Mouse (Mus musculus) activated CD4-positive, CD25-positive, alpha-beta regulatory T cell, adult 4 months (primary cell): ENCODE measurements around the gene D930007J09Rik. TPM values are rescaled to one million over a fixed set of nuclear protein-coding genes. Genes with fewer than 3 reads are reported as not detected.

ENCODE experiments used
- ATAC-seq: one replicate; pipeline ENCODE4 v1.8.0; 2017
- polyA plus RNA-seq, 2 experiments: library from polyadenylated mRNA; unstranded; fragments of 100-300 nt; shearing (Covaris generic); gene quantifications; one replicate each; pipeline ENCODE4 v1.2.1; 2017

The D930007J09Rik gene
- polyA plus RNA-seq, 2 experiments from 2014 or later: not detected

DNA sequence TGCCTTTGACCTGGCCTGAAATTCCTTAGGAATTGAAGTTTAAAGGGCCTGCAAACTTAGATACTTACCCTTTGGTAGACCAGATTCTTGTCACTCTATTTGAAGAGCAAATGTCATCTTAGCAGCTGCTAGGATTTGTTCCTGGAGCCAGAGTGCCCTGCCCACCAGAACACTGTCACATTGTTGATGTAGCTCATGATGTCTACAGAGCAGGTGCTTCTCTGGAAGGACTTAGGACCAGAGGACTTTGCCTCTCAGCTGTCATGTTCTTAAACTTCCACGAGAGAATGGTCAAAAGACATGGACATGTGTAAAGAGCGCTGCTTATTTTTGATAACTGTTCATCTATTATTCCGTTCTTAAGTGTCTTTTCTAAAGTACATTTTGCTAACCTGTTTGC, 16.6 kb upstream of the D930007J09Rik start:
- no peak for ATAC-seq

DNA sequence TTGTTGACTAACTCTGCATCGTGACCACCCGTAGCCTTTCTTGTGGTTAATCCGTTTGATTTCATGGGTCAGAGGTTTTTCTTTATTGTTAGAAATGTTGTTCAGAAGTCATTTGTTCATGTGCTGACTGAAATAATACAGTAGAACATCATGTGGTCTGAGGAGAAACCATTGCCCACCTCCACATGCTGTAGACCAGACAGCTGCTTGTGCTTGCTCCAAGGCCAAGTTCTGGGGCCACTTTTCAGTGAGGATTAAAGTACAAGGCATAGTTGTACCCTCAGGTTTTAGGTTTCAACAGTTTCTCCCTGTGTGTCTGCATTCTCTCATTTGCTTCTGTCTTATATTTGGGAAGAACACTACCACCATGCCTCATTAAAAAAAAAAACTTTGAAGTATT, 5.0 kb upstream of the D930007J09Rik start:
- ATAC-seq: no peak

DNA sequence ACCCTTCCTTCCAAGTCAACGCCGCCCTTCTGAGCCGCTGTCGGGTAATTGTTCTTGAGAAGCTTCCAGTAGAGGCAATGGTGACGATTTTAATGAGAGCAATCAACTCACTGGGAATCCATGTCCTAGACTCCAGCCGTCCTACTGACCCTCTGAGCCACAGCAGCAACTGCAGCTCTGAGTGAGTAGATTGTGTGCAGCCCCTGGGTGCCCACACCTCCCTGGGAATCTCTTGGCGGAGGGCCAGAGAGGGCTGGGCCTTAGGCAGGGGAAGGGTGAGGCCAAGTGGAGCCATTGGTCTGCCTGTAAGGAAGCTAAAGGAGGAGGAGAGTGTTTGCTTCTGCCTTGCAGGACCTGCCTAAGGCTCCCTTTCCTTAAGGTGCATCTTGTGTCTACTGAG, 4.2 kb upstream of the D930007J09Rik start:
- ATAC-seq: no peak

DNA sequence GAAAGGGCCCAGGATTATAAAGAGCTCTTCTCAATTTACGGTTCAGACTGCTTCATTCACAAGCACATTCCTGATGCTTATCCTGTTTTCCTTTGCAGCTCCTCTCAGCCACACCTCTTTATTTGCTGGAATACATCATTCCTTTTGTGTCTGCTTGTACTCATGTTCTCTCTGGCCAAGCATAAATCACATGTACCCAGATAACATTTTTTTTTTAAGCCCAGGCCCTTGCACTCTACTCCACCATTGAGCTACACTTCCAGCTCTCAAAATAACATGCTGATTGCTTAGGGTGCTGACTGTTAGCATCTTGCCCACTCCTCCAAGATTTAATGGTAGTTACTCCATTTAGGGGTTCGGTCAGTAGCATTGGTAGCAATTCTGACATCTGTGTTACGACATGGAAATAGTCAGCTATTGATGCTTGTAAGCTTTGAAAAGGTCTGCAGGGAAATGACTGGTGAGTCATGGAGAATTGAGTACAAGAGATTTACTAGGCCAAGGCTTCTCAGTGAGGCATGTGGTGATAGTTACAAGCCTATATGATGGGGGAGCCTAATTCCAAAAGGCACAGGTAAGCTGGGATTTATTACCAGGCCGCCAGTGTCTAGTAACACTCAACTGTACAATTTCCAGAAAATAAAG, 1.2 kb upstream of the D930007J09Rik start:
- ATAC-seq: no peak

DNA sequence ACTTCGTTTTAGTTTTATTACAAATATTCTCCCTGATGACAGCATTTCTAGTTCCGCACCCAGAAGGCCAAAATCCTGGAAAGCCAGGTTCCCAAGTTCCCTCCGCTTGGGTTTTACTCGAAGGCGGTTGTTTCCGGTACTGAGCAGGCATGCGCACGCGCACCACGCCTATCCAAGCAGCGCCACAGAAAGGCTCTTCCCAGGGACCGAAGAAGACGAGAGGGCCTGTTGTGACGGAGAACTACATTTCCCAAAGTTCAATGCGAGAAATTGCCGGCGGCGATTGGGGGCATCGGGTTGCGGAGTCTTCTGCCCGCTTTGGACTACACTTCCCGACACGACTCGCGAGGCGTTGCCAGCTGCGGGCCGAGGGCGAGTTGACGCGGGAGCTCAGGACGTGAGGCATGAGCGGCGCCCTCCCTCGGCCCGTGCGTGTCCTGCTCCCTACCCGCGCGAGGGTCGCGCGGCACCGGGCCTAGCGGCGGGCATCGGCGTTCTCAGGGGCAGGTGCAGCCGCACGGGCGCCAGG, 892 bp downstream of the D930007J09Rik start, which contains the start of gene Wrnip1:
Wrnip1 (plus strand) TSS at position 346 of the 529 bp plus-strand sequence.
- peak; percentile 95 for ATAC-seq

DNA sequence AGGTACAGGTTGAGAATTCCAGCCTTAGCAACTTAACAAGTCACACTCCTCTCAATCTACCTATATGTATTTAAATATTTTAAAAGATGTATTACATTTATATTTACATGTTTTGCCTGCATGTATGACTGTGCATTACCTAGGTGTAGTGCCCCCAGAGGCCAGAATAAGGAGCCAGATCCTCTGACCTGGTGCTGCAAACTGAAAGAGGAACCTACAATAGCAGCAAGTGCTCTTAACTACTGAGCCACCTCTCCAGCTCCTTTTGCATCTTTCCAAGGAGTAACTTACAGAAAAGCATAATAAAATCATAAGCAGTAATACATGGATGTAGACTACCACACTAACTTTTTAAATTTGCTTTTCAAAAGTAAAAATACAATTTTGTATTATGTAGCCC, 1.8 kb downstream of the D930007J09Rik start:
- no peak for ATAC-seq

DNA sequence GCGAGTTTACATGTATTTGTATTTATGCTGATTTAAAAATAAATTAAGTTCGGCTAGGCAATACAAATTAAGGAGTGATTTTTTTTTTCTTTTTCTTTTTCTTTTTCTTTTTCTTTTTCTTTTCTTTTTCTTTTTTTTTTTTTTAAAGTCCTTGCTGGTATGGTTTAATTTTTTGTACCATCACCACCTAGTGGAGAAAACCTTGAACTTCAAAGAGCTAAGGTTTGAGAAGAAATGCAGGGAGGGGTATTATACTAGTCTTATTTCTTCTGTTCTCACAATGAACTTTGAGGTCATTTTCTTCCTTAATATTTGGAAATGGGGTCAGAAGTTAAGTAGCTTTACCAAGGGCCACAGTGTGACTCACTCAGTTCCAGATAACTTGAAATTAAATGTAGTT, 3.5 kb downstream of the D930007J09Rik start:
- no peak for ATAC-seq

DNA sequence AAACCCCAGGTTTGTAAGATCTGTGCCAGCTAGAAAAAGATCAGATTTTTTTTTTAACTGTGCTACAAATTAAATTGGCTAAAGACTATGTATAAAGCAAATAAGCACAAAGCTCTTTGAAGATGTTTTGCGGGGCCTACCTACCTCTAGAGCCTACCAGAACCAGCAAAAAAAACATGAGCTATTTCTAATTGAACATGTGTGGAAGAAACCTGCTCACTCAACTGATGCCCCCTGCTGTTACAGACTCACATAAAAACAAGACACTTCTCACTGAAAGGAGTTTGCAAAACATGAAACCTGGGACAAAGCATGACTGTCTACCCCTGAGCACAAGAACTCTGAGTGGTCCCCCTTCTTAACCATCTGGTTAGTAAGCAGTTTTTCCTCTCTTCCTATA, 5.6 kb downstream of the D930007J09Rik start:
- no peak for ATAC-seq

DNA sequence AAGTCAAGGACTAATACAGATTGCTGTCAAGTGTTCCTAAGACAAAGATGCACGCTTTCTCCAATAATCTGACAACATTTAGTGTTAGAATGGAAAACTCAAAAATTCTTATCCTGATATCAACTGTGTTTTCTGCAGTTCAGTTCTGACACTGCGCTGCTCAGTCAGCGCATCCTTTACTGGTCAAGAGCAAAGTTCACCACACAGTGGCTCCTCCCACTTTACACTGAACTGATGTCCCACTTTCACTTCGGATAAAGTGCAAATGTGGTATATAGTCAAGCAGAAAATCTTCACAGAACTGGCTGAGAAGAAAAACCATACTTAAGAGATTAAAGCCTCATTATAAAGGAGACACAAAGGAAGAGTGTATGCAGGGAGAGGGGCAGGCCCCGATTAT, 7.5 kb downstream of the D930007J09Rik start:
- ATAC-seq: no peak

DNA sequence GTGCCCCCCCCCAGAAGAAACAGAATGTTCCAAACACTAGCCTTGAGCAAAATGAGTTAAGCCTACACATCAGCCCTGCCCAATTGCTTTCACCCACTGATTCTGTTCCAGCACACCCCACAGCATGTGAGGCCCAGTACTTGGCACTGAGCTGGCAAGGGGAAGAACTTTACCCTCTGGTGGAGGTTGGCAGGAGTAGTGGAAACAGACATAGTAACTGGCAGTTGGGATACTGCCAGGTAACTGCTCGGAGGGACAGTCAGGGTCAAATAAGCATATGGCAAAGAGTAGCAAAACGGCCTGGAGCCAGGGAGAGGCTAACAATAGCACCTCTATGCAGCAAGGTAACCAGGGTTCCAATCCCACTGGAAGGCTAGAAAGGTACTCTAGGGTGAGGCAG, 8.0 kb downstream of the D930007J09Rik start:
- ATAC-seq: no peak

DNA sequence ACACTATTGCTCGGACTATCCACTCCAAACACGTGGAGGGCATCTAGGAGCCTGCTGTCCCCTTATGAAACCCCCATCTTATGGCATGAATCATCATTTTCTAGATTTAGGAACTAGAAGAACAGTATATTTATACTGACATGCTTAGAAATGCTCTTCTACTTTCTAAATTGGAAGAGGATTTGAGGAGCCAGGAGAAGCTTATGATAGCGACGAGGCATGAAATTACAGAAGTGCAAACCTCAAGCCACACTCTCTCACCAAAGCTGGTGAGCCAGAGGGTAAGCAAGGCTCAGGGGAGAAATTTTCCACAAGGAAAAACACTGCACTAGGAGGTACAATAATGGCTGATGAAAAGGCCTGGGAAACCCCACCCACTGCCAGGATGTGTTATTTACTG, 12.9 kb downstream of the D930007J09Rik start:
- no peak for ATAC-seq

DNA sequence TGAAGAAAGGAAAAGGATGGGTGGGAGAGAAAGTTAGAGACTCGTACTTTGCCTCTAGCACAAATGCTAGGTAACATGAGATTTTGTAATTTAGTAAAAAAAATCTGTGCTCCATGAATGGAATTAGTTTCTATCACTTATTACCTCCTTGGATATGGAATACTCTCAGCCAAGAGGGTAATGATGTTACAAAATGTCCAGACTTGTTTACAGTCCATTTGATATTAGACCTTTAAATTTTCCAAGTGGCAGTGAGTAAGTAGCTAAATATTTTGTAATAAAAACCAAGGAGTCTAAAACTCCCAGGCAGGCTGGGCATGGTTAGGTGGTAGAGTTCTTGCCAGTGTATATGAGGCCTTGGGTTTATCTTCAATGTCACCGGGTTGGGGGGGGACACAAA, 15.1 kb downstream of the D930007J09Rik start:
- ATAC-seq: no peak

DNA sequence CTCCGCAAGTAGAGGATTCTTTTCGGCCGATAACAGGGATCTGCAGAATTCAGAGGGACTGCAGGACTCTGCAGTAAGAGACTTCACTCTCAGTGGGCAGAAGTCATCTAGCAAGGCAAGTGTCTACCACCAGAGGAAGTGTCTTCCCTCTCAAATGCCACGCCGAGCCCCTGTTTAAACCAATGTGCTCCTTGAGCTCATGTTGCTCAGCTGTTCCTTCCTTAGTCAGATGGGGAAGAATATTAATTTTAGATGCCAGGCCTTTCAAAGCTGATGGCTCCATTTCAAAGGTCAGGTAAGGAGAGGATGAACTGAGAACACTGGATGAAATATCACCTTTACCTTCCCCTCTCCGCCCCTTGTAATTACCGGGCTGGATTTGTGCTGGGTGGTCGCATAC, 18.8 kb downstream of the D930007J09Rik start, which contains the start of gene Mylk4:
Mylk4 (minus strand) TSS at position 139 of the 400 bp plus-strand sequence.
- ATAC-seq: no peak

DNA sequence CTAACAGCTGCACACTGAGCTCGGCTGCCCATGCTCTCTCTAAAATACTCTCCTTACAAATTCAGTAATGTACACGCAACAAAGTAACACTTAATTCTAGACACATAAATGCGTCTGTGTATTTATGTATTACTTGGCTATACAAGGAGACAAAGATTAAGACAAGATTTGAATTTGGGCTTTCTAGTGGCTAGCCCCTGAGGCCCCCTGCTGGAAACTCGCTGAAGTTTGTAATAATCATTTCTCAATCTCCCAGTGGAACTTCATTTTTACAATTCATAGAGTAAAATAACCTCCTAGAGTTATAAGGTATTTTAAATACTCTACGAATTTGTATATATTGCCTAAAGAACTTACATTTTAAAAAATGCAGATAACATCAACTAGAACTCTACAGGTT, 19.6 kb downstream of the D930007J09Rik start:
- ATAC-seq: no peak

DNA sequence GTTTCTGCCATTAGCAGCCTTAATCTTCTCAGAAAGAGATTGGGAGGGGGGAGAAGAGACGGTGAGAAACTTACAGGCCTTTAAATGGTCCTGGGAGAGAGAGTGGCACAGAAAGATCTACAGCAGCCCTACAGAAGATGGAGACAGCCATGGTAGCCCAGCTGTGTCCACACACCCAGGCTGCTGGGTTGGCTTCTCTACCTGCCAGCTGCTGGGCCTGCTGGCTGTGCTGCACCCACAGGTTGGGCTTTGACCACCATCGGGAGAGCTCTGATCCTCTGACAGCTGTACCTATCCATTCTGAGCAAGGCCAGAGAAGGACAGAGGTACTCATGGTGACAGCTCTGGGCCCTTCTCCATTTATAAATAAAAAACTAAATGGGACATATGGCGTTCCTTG, 23.8 kb downstream of the D930007J09Rik start:
- ATAC-seq: no peak

DNA sequence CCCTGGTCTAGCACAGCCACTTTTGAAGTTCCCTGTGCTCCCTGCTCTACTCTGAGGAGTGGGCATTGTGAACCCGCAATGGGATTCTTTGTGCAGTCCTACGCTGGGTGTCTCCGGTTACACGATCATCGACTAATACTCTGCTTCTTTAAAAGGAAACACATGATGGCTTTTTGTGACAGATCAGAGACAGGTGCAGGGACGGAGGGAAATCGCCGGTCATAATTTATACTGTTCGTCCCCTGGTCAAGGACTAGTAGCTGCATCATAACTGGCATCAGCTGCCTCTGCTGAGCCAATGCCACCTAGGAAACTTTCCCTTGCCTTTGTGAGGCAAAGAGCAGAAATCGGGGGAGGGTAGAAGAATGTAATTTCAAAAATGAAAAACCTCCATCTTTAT, 26.3 kb downstream of the D930007J09Rik start:
- no peak for ATAC-seq

DNA sequence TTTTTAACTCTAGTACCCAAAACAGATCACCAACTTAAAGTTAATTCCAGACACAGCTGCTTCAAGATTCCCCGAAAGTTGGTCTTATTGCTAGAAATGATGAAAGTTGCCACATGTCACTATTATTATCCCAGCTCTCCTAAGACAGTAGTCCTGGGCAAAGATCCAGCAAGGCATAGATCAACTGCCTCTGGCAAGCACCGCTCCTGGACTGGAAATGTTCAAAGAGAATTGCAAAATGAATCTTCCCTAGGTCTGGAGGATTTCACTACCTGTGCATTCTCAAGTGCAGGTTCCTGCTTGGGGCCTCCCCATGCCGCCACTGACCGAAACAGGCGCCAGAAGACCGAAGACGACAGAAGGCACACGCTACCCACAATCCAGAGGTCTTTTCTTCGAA, 26.8 kb downstream of the D930007J09Rik start:
- ATAC-seq: no peak

DNA sequence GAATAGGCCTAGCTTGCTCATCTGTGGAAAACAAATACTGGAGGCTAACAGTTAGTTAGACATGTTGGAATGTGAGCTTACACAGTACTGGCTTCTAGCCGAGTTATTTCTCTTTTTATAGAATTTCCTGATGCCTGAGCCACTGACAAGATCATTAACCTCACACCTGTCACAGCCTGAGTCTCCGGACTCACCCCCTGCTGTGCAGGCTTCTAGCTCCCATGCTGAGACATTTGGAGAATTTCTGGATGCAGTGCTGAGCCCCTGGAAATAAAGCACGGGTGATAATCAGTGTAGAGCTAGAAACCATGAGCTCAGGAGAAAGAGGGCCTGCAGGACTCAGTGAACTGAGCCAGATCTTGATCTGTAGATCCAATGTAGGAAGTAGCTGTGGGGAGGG, 32.7 kb downstream of the D930007J09Rik start:
- no peak for ATAC-seq

DNA sequence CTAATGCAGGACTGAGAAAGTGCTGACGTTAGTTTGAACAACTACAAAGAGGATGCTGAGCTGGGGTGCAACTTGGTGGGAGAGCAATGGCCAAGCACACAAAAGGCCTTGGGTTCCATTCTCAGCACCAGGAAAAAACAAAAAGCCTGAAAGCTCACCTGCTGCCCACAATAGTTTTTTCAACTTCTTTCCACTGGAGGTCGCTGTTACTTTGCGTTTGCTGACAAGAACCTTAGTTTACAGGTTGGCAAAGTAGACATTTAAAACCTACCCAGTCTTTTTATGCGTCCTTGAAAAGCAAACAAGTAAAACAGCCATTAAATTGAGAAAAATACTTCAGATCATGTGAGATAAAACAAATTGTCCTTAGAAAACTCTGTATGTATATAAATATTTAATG, 34.5 kb downstream of the D930007J09Rik start:
- no peak for ATAC-seq

DNA sequence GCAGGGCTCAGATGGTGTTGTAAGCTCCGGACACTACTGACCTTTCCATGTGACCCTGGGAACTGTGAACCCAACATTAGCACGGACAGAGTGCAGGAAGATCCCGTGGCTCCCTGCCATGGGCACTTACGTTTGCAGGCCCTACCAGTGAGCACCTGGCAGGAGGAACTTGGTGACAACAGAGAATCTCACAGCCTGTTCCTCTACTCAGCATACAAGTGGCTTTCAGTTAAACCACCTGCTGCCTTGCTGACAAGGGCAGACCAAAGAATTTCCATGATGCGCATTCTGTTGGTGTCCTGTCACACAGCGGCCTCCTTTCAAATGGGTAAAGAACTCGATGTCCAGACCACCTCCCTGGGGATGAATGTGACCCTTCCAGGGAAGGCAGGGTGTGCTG, 38.2 kb downstream of the D930007J09Rik start:
- ATAC-seq: no peak

DNA sequence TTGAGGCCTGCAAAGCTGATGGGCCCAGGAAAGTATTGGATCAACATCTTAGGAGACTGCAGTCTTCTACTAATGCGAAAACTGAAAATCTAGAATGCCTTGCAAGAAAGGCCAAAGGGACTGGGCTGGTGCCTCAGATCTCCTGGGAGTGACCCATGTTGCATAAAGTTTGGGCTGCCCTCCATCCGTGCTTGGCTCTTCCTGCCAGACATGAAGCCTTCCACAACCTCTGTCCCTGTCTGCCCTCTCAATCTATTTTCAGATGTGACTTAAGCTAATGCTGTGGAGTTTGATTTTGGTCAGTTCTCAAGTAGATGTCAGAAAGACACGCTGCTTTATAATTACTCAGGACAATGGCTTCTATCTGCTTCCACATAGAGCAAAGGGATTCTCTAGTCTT, 39.5 kb downstream of the D930007J09Rik start:
- no peak for ATAC-seq

DNA sequence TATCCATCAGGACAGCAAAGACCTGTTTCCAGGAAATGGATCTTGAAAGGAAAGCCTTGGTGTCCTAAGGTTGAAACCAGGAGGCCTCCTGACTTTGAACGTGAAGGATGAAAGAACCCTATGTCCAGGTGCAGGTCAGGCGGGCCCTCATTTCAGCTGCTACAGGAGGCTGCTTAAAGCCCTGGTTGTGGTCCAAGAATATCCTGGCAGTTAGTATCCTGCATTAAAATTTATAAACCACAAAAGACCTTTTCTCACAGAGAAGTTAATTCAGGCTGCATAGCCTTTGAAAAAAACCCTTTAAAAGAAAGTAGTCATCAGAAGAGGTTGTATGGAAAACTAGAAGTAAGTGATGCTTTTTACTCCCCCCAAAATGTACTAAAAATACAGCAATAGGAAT, 41.9 kb downstream of the D930007J09Rik start:
- ATAC-seq: no peak

DNA sequence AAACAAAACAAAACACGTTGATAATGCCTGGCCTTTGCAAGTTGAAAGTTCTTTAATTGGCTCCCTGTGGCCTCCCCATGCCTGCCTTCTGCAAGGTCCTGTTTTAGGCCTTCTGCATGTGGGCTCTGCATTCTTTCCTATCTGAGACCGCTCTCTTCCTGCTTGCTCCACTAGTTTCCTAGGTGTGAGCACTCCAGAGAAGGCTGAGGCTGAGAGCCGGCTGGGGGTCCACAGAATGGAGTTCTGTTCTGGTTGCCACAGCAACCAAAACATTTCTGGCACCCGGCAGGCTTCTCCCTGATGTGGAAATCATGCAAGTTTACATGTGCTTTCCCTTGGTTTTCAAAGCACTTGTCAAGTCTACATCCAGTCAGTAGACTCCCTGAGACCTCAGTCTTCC, 43.6 kb downstream of the D930007J09Rik start:
- no peak for ATAC-seq
